Mouse (Mus musculus): ENCODE measurements around the gene Ttc6. TPM values are rescaled to one million over a fixed set of nuclear protein-coding genes. Genes with fewer than 3 reads are reported as not detected.

The Ttc6 gene
- polyA plus RNA-seq (2015; fragmentation: Nextera tagmentation; extraction: Ambion mirVana) = 0.06 and 0.17 TPM in 2 replicates

GRCm38 (mm10) chr12:57563909-57564308, at the start of gene Ttc6:
Gene Ttc6 (plus strand): TSS chr12:57564113.
- no peak for DNase-seq (ENCODE audit: low spot score)

DNA sequence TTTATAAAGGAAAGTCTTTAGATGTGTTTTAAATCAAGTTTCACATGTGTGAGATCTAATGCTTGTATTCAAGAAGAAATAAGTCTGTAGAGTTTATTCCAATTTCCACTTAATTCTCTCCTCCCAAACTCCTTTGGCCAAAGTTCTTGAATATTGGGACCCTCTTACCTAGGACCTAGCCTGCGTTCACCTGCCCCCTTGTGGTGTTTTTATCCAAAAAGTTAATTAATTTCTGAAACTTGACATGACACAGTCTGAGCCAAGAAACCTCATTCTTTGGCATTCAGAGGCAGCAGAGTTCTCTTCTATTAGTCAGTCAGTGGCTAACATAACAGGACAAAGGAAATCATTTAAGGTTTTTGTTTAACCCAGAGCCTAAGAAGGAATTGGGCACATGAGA, 49.4 kb upstream of the Ttc6 start:
- DNase-seq (ENCODE audit: low spot score) = no peak

- no peak for DNase-seq (ENCODE audit: low spot score)
These were observed 48.1 kb upstream of the Ttc6 start for GRCm38 (mm10) chr12:57515702-57516377.

DNA sequence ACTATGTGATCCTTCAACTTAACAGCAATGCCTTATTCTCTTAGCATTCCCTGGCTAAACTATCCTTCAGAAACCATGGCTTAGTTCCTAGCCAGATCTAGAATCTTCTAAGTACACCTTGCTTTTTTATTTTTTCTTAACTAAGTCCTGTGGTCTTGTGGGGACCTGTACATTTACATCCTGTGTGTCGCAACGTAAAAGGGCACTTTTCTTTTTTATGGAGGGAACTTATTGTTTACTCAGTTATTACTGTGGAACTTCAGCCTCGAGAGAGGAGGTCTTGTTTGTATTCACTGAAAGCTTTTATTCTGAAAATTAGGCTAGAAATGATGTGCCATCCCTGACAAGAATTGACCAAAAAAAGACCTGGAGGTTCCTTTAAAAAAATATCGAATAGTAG, 35.6 kb upstream of the Ttc6 start:
- no peak for DNase-seq (ENCODE audit: low spot score)

DNA sequence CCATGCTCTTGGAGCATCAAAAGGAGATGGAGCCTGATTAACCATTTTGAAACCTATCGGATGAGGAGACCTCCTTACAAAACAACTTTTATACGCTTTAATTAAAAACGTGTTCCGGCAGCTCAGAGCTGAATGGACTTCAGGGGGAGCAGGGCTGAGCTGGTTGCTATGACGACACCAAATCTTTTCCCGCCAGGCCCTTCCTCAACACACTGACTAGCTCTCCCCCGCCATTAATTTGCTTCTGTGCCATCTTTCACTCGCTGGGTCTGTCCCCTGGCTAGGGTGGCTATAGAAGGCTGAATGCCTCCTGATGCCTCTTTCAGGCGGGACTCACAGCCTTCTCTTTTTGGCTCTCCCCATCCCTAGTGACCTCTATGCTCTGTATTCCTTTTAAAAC, 33.4 kb upstream of the Ttc6 start:
- no peak for DNase-seq (ENCODE audit: low spot score)

- no peak for DNase-seq (ENCODE audit: low spot score)
These were observed 29.4 kb upstream of the Ttc6 start for GRCm38 (mm10) chr12:57534517-57534878.

GRCm38 (mm10) chr12:57534879-57535611, 28.9 kb upstream of the Ttc6 start:
- no peak for DNase-seq (ENCODE audit: low spot score)

DNA sequence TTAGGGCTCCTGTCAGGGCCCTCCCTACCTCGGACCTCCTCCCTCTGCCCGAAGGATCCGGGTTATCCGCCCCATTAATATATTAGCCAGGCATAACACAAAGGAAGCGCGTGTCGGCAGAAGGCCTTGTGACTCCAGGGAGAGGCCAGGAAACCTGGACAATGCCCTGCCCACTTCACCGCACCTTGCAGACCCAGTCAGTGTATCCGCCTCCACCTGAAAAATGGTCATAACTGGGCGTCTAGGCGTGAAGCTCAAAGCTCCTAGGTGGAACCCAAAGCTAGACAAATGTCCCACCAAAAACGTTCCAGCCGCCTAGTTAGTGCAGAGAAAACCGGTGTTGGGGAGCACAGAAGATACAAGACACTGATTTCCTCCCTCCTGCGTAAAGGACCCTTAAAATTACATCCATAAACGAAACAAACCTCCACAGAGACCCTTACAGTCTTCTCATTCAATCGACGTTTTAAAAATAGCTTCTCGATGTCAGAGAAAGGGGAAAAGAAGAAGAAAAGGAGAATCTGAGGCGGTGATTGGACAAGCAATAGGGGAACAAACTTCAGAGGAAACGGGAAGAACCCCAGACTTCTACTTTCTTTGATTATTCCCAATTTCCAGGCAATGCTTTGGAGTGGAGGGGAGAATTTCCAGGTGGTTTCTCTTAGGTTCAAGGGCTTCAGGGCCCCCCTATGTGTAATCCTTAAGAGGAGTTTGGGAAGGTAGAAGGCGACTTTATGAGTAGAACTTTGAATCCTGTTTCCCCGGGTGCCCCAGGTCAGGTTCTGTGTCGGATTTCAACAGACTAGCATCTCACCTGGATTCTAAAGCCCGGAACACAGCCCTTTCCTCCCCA, 27.6 kb upstream of the Ttc6 start:
- DNase-seq (ENCODE audit: low spot score) = no peak

DNA sequence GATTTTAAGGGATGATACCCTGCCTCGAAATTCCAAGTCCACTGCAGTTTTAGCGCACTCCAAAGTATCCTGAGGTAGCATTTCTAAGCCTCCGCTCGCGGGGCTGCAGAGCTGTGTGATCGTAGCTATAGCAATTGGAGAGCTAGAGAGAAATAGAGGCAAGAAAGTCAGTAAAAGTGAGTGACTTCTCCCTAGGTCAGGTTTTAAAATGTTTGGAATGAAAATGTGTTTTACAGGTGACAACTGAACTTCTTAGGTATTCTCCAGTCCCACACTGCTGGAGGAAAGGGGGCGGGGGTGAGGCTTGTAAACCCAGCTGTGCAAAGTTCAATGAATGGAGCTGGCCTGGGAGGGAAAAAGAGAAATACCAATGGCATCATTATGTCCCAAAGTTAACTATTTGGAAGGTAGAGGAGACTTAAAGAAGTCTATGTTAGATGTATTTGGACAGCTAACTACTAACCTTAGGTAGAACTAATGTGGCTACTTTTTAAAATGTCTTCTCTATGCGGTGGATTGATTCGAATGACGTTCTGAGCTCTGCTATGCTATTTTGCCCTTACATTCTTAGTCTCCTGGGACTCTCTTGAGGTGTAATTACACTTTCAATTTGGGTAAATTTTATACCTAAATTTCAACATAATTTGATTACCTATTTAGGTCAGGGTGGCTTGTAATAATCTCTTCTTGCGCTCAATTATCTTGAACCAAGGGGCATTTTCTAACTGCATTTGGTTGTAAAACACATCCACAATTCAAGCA, 26.8 kb upstream of the Ttc6 start:
- no peak for DNase-seq (ENCODE audit: low spot score)

DNA sequence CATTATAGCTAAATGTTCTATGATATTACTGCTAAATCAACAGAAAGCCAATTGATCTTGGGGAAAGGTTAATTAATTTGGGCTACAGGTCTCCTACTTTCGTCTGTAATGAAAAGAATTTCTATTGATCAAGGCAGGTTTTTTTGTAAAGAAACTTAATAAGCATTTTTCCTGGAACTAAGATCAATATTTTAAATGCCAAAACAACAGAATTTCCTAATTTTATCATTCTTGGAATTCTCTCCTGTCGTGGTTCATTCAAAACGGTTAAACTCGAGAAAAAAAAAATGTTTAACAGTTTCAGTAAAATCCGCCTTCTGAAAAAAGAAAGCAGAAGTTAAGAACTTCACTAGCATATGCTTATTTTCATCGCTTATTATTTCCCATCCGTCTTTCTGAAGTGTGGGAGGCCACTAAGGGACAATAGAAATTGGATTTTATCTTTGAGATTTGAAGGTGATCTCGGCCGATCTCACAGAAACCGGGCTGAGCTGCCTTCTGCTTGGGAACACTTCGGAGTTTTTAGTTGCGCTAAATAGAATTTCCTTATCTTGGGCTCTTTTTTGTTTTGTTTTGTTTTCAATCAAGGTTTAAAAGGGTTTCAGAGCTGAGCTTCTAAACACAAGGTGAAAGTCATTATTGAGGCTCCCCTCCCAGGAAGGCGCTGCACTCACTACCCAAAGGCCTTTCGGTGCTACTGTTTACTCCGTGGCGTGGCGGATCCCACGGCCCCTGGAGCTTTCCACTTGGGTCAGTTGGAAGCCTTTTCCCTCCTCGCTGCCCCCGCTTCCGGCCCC, 25.9 kb upstream of the Ttc6 start:
- DNase-seq (ENCODE audit: low spot score) = no peak

DNA sequence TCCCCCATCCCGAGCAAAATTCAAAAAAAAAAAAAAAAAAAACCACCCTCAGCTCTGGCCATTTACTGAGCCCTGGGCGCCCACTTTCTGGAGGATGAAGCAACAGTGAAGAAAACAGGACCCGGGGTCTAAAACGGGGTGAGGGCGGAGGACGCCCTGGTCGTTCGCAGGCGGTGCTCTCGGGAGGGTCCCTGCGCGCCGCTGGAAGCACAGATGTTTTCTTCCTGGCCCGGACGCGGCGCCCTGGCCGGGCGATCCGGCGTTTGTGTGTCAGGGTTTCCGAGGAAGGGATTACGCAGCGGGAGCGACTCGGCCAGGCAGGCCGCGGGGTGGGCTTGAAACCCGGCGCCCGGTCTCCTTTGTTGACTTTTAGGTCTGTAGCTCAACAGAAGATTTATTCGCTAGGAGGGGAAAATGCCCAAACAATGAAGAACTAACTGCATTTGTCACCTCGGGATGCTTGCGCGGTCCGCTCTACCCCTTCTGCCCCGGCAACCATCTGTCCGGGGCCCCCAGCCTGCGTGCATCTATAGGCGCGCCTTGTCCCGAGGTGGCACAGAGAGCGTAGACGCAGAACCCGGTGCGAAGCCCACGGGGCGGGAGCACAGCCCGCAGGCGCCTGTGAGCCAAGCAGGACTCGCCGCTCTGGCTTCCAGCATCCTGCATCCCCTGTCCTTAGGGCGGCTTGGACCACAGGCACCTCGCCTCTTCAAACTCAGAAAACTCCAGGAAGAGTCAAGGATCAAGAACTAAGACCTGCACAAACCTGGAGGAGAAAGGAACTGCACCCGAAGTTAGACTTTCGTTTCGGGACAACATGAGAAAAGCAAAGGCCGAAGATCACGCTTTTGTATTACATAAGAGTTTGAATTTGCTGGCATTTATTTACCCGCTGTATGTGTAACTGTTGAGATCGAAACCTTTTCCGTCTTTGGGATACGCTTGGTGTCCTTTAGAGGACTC, 25.0 kb upstream of the Ttc6 start:
- no peak for DNase-seq (ENCODE audit: low spot score)

DNA sequence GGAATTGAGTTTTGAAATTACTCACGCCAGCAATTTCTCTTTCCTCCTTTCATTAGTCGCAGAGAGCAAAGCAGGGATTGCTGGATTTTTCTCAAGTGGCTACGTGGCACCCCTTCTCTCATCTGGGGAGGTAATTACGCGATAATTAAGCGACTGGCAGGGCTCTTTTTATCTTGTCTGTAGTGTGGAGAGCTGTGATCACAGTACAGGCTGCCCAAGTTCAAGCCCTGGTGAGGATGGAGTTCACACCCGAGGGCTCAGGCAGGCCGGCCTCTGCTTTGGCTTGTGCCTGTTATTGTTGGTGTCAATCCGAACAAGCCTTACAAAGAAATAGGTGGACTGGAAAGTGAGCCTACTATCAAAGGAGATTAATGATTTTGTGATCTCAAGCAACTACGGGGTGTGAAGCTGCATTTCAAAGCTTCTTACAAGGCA, 24.3 kb upstream of the Ttc6 start:
- DNase-seq (ENCODE audit: low spot score) = no peak

- no peak for DNase-seq (ENCODE audit: low spot score)
These were observed 22.8 kb upstream of the Ttc6 start for GRCm38 (mm10) chr12:57541118-57541517.

- no peak for DNase-seq (ENCODE audit: low spot score)
These were observed 21.8 kb upstream of the Ttc6 start for GRCm38 (mm10) chr12:57541931-57542745.

GRCm38 (mm10) chr12:57542746-57543626, 20.9 kb upstream of the Ttc6 start:
- DNase-seq (ENCODE audit: low spot score) = no peak

GRCm38 (mm10) chr12:57543627-57543991, 20.3 kb upstream of the Ttc6 start:
- DNase-seq (ENCODE audit: low spot score) = no peak

- peak; percentile 49 for DNase-seq (ENCODE audit: low spot score)
These were observed 19.1 kb upstream of the Ttc6 start for GRCm38 (mm10) chr12:57544641-57545370.
